Mouse (Mus musculus) G1E (cell line): ENCODE measurements around the gene Sgms1. TPM values are rescaled to one million over a fixed set of nuclear protein-coding genes. Genes with fewer than 3 reads are reported as not detected.

Experiments used
- ATAC-seq: 2 replicates; pipeline ENCODE4 v1.8.0; 2016; ENCODE audit warnings: mild to moderate bottlenecking; ENCODE audit not compliant: insufficient number of reproducible peaks, poor library complexity, low FRiP score, severe bottlenecking; ENCODE audit errors: extremely low read depth
- DNase-seq: peaks from one replicate; pipeline ENCODE4 v3.0.0; 2012; ENCODE audit warnings: low spot score
- H3K27me3 ChIP-seq: 2 replicates; pipeline ENCODE4 v1.6.1; 2012; ENCODE audit warnings: mild to moderate bottlenecking, low read length, inconsistent platforms; ENCODE audit not compliant: insufficient read depth
- H3K36me3 ChIP-seq: replicated peaks from 2 replicates; pipeline ENCODE3; 2012; ENCODE audit warnings: mild to moderate bottlenecking, inconsistent platforms
- H3K4me1 ChIP-seq: 2 replicates; pipeline ENCODE4 v1.6.1; 2012; ENCODE audit warnings: low read depth, low read length, inconsistent platforms, mixed read lengths; ENCODE audit not compliant: insufficient read depth
- H3K4me3 ChIP-seq: 2 replicates; pipeline ENCODE4 v1.5.1; 2012; ENCODE audit warnings: low read depth, mild to moderate bottlenecking, inconsistent platforms, low read length, moderate library complexity, mixed read lengths
- H3K9me3 ChIP-seq: replicated peaks from 2 replicates; pipeline ENCODE4 v1.6.1; 2012; ENCODE audit warnings: inconsistent platforms
- CTCF ChIP-seq: IDR thresholded peaks from 2 replicates; pipeline ENCODE4 v1.5.1; 2012; ENCODE audit warnings: low read depth, low read length, inconsistent platforms, mixed read lengths
- GATA1 ChIP-seq: IDR thresholded peaks from 2 replicates; pipeline ENCODE4 v1.6.1; 2012; ENCODE audit warnings: borderline replicate concordance, low read length, inconsistent platforms, mixed read lengths
- GATA2 ChIP-seq: IDR thresholded peaks from 2 replicates; pipeline ENCODE4 v1.6.1; 2012; ENCODE audit warnings: low read depth, low read length, inconsistent platforms, borderline replicate concordance
- POLR2AphosphoS5 ChIP-seq: IDR thresholded peaks from 2 replicates; pipeline ENCODE4 v1.6.1; 2012; ENCODE audit warnings: low read depth, low read length, inconsistent platforms; ENCODE audit not compliant: insufficient replicate concordance
- TAL1 ChIP-seq: conservative IDR thresholded peaks from 2 replicates; pipeline ENCODE4 v1.6.1; 2012; ENCODE audit warnings: low read depth, low read length, inconsistent platforms, mixed read lengths
- polyA plus RNA-seq: library from polyadenylated mRNA; stranded (reverse); fragments of >175 nt; gene quantifications from 2 replicates; pipeline ENCODE4 v1.2.3, GENCODE M21; 2012
- total RNA-seq, 2 experiments: library from RNA; stranded (forward) in 1 of 2; stranded (reverse) in 1 of 2; fragments of 200-1000 nt in 1 of 2; fragments of >200 nt in 1 of 2; fragmentation: Nextera tagmentation in 1 of 2; gene quantifications; 2 replicates each; pipeline ENCODE4 v1.2.3; 2014 to 2017

Gene Sgms1
- total and polyA plus RNA-seq, 3 experiments: 14.5 to 91.0 (median 61.2) TPM

- no peaks in the 10 kb centered on the region for H3K9me3 ChIP-seq
- H3K36me3 ChIP-seq: peaks cover 42% of the 10 kb centered on the region
- ATAC-seq (no peak), DNase-seq (no peak)
- no peak for TF ChIP-seq GATA2
- H3K4me3 ChIP-seq: no peak overlapping the region
- H3K4me1 ChIP-seq: peaks cover 24% of the 10 kb centered on the region
- H3K27me3 ChIP-seq: no peaks in the 10 kb centered on the region
These were observed 101.7 kb downstream of the Sgms1 start for GRCm38 (mm10) chr19:32287839-32288238.

- no peak for ATAC-seq
These were observed 104.1 kb downstream of the Sgms1 start for GRCm38 (mm10) chr19:32285455-32285831.

GRCm38 (mm10) chr19:32284681-32285454 lies 104.6 kb downstream of the Sgms1 start:
- Histone ChIP-seq H3K9me3 (no peaks in the 10 kb centered on the region), H3K36me3 (peaks cover 39% of the 10 kb centered on the region), H3K4me3 (no peak overlapping the region), H3K27me3 (no peaks in the 10 kb centered on the region), H3K4me1 (peaks cover 24% of the 10 kb centered on the region)
- DNase-seq (no peak), ATAC-seq (no peak)
- no peak for TF ChIP-seq CTCF

More at GRCm38 (mm10) chr19:32285455-32285831, 104.1 kb downstream of the Sgms1 start:
- DNase-seq: no peak
- peaks cover 19% of the 10 kb centered on the region for H3K4me1 ChIP-seq
- TF ChIP-seq CTCF (no peak), POLR2AphosphoS5 (no peak), GATA2 (no peak), TAL1 (no peak)
- H3K9me3 ChIP-seq: no peaks in the 10 kb centered on the region
- H3K36me3 ChIP-seq: peaks cover 39% of the 10 kb centered on the region
- H3K27me3 ChIP-seq: no peaks in the 10 kb centered on the region
- no peak overlapping the region for H3K4me3 ChIP-seq

- no peak for DNase-seq
- H3K9me3 ChIP-seq: no peaks in the 10 kb centered on the region
- no peak overlapping the region for H3K4me3 ChIP-seq
- no peak for ATAC-seq
- H3K4me1 ChIP-seq: peaks cover 35% of the 10 kb centered on the region
- H3K27me3 ChIP-seq: no peaks in the 10 kb centered on the region
- peaks cover 30% of the 10 kb centered on the region for H3K36me3 ChIP-seq
- TF ChIP-seq GATA1: no peak
- TF ChIP-seq CTCF: no peak
- no peak for TF ChIP-seq GATA2
- no peak for TF ChIP-seq TAL1
- no peak for TF ChIP-seq POLR2AphosphoS5
These were observed 107.6 kb downstream of the Sgms1 start for GRCm38 (mm10) chr19:32281917-32282316.

- TF ChIP-seq CTCF (no peak), GATA2 (no peak), POLR2AphosphoS5 (no peak), TAL1 (no peak), GATA1 (no peak)
- H3K36me3 ChIP-seq: peaks cover 31% of the 10 kb centered on the region
- peaks cover 51% of the 10 kb centered on the region for H3K4me1 ChIP-seq
- no peak for ATAC-seq
- no peak overlapping the region for H3K4me3 ChIP-seq
- no peaks in the 10 kb centered on the region for H3K9me3 ChIP-seq
- no peaks in the 10 kb centered on the region for H3K27me3 ChIP-seq
- no peak for DNase-seq
These were observed 109.1 kb downstream of the Sgms1 start for GRCm38 (mm10) chr19:32280380-32280779.

- ATAC-seq: no peak
- no peak for TF ChIP-seq GATA2
- TF ChIP-seq GATA1: no peak
- no peak for TF ChIP-seq CTCF
- TF ChIP-seq TAL1: no peak
- TF ChIP-seq POLR2AphosphoS5: no peak
- Histone ChIP-seq H3K27me3 (no peaks in the 10 kb centered on the region), H3K9me3 (no peaks in the 10 kb centered on the region), H3K4me3 (no peak overlapping the region), H3K4me1 (peaks cover 61% of the 10 kb centered on the region), H3K36me3 (peaks cover 27% of the 10 kb centered on the region)
- no peak for DNase-seq
These were observed 110.1 kb downstream of the Sgms1 start for GRCm38 (mm10) chr19:32279400-32279799.

- Histone ChIP-seq H3K27me3 (no peaks in the 10 kb centered on the region), H3K36me3 (peaks cover 24% of the 10 kb centered on the region), H3K4me1 (peaks cover 72% of the 10 kb centered on the region), H3K9me3 (no peaks in the 10 kb centered on the region), H3K4me3 (no peak overlapping the region)
- TF ChIP-seq POLR2AphosphoS5: no peak
- TF ChIP-seq GATA1: no peak
- no peak for TF ChIP-seq TAL1
- TF ChIP-seq CTCF: no peak
- no peak for TF ChIP-seq GATA2
- ATAC-seq (no peak), DNase-seq (no peak)
These were observed 111.6 kb downstream of the Sgms1 start for GRCm38 (mm10) chr19:32277869-32278268.
